Mouse (Mus musculus) lung, embryonic 14.5 days (tissue): ENCODE data around the gene Gm11549. TPM values are rescaled to one million over a fixed set of nuclear protein-coding genes. Genes with fewer than 3 reads are reported as not detected.

Source experiments
- ATAC-seq: fragments of 200-750 bp; cut with Nextera tagmentation; 2 replicates; pipeline ENCODE4 v1.8.0; 2017; ENCODE audit warnings: mild to moderate bottlenecking, moderate TSS enrichment, moderate library complexity; ENCODE audit not compliant: insufficient read depth
- DNase-seq: peaks from one replicate; pipeline ENCODE4 v3.0.0-alpha.2; 2015
- H3K27ac ChIP-seq: fragments of 300-500 bp; sonication (generic); 2 replicates; pipeline ENCODE4 v1.5.1; 2014; ENCODE audit warnings: low read depth, mild to moderate bottlenecking, moderate library complexity
- H3K27me3 ChIP-seq: fragments of 300-500 bp; sonication (generic); 2 replicates; pipeline ENCODE4 v1.6.1; 2014; ENCODE audit warnings: low read length, control low read depth; ENCODE audit not compliant: insufficient read depth
- H3K36me3 ChIP-seq: fragments of 300-500 bp; sonication (generic); 2 replicates; pipeline ENCODE4 v1.6.1; 2014; ENCODE audit warnings: control low read depth; ENCODE audit not compliant: insufficient read depth
- H3K4me1 ChIP-seq: fragments of 300-500 bp; sonication (generic); 2 replicates; pipeline ENCODE4 v1.6.1; 2014; ENCODE audit warnings: antibody characterized with exemption, control low read depth; ENCODE audit not compliant: insufficient read depth
- H3K4me2 ChIP-seq: fragments of 300-500 bp; sonication (generic); 2 replicates; pipeline ENCODE4 v1.6.1; 2014; ENCODE audit warnings: mild to moderate bottlenecking
- H3K4me3 ChIP-seq: fragments of 300-500 bp; sonication (generic); 2 replicates; pipeline ENCODE4 v1.5.1; 2014; ENCODE audit warnings: low read depth, low read length
- H3K9ac ChIP-seq: fragments of 300-500 bp; sonication (generic); 2 replicates; pipeline ENCODE4 v1.6.1; 2014
- H3K9me3 ChIP-seq: fragments of 300-500 bp; sonication (generic); 2 replicates; pipeline ENCODE4 v1.6.1; 2016; ENCODE audit warnings: low read depth, low read length, control low read depth
- CTCF ChIP-seq: IDR thresholded peaks from 2 replicates; pipeline ENCODE4 v1.5.1; 2016; ENCODE audit warnings: antibody characterized with exemption, low read depth
- WGBS: fragments of 180-500 bp; shearing (Covaris S2); extraction: QIAGEN DNeasy Blood & Tissue Kit; methylation state at CpG from one replicate; pipeline ENCODE4 v1.1.7; 2014; 5-methylcytosine and 5-hydroxymethylcytosine counted together
- polyA plus RNA-seq: library from polyadenylated mRNA; unstranded; fragments of >200 nt; fragmentation: Nextera tagmentation; extraction: Ambion mirVana; gene quantifications from 2 replicates; pipeline ENCODE4 v1.2.1, GENCODE M21; 2014

Gene Gm11549
- polyA plus RNA-seq, 1 experiment from 2014 or later = 0.12 TPM

DNA sequence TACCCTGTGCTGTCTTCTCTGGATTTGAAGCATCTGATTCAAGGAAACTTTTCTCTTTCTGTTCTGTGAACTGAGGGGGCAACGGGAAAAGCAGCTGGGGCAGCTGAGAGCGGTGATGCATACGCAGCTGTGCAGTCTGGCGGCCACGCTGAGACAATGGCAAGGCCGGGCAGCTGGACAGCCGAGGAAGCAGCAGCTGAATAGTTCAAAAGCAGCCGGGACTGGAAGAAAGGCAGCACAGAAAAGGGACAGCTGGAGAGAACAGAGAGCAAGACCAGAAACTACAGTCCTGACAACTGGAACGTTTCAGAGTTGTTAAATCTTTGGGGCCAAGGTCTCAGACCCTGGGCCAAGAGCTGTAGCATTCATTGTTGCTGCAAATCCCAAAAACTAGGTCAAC, 29.7 kb upstream of the Gm11549 start:
- H3K4me3 ChIP-seq = no peak overlapping the region
- 0 out of 2 replicates have a peak, but pooled peaks have one; percentile 30 for ATAC-seq
- peaks cover 24% of the 10 kb centered on the region for H3K36me3 ChIP-seq
- peak overlapping the region; percentile 20; the same call in 1 of the 2 replicates for H3K9ac ChIP-seq
- peak overlapping the region; percentile 91 for H3K4me2 ChIP-seq
- H3K9me3 ChIP-seq = no peaks in the 10 kb centered on the region
- peak; percentile 47 for DNase-seq
- TF ChIP-seq CTCF = no peak
- no peaks in the 10 kb centered on the region; the same call in 1 of the 2 replicates for H3K4me1 ChIP-seq
- 49% methylated on average over 9 of the region's 9 CpGs for WGBS
- no peak overlapping the region for H3K27ac ChIP-seq
- no peaks in the 10 kb centered on the region for H3K27me3 ChIP-seq

DNA sequence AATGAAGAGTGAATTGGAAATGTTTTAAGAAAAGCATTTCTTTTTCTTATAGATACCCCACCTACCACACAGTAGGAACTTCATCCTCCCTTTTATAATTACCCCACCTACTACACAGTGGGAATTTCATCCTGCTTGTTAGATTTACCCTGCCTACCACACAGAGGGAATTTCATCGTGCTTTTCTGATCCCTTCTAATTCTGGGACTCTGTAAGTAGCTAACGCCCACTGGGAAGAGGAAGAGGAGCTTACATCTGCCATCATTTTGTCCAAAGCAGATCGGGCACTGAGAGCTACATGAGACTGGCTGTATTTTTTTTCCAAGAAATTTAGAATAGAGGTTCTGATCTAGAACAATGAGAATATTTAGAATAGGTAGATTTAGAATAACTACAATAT, 23.3 kb upstream of the Gm11549 start:
- Histone ChIP-seq H3K27ac (no peak overlapping the region), H3K4me2 (no peak overlapping the region), H3K9ac (no peak overlapping the region), H3K9me3 (no peaks in the 10 kb centered on the region), H3K4me3 (no peak overlapping the region), H3K36me3 (no peaks in the 10 kb centered on the region), H3K27me3 (no peaks in the 10 kb centered on the region), H3K4me1 (no peaks in the 10 kb centered on the region)
- 75% methylated on average over 3 of the region's 3 CpGs for WGBS
- TF ChIP-seq CTCF = no peak
- DNase-seq (no peak), ATAC-seq (no peak)

DNA sequence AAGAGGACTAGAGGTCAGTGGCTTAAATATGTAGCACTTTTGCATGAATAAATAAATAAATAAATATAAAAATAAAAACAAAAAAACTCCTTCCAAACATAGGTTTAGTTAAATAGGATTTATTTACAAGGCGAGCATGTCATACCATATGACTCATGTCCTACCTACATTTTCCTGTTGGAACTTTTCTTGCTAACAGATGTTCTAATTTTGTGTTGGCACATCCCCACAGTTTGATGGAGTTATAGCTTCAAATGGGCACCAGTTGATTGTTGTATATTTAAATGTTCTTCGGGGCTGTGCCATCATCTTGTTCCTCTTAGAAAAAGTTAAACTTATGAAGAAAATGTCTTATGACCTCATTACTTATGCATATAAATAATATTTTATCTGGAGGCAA, 19.8 kb upstream of the Gm11549 start:
- TF ChIP-seq CTCF = no peak
- no peak overlapping the region for H3K4me3 ChIP-seq
- no peak overlapping the region for H3K4me2 ChIP-seq
- DNase-seq (no peak), ATAC-seq (no peak)
- 83% methylated on average over 2 of the region's 2 CpGs for WGBS
- no peaks in the 10 kb centered on the region for H3K36me3 ChIP-seq
- H3K9ac ChIP-seq = no peak overlapping the region
- H3K9me3 ChIP-seq = no peaks in the 10 kb centered on the region
- no peaks in the 10 kb centered on the region for H3K4me1 ChIP-seq
- H3K27me3 ChIP-seq = no peaks in the 10 kb centered on the region
- no peak overlapping the region for H3K27ac ChIP-seq

DNA sequence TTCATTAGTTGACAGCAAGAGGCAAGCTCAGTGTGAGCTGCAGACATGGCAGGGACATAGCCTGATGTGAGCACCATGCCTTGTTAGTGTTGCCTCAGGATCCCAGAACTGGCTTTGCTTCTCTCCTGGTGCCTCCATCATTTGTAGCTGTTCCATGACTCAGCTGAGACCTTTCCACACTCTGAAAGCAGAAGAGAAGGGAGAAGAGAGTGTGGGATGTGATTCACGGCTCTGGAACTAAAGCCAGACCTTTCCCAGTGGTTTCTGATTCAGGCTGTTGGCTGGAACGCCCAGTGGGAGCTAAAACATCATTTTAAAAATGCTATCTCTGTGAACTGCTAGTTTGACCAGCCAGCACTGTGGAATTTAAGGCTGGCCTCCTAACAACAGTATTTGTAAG, 19.1 kb upstream of the Gm11549 start:
- no peaks in the 10 kb centered on the region for H3K4me1 ChIP-seq
- DNase-seq = no peak
- no peak overlapping the region for H3K27ac ChIP-seq
- no peaks in the 10 kb centered on the region for H3K9me3 ChIP-seq
- 50% methylated on average over 2 of the region's 2 CpGs for WGBS
- no peak for ATAC-seq
- H3K27me3 ChIP-seq = no peaks in the 10 kb centered on the region
- no peak overlapping the region for H3K9ac ChIP-seq
- H3K36me3 ChIP-seq = no peaks in the 10 kb centered on the region
- H3K4me2 ChIP-seq = no peak overlapping the region
- H3K4me3 ChIP-seq = no peak overlapping the region
- no peak for TF ChIP-seq CTCF

DNA sequence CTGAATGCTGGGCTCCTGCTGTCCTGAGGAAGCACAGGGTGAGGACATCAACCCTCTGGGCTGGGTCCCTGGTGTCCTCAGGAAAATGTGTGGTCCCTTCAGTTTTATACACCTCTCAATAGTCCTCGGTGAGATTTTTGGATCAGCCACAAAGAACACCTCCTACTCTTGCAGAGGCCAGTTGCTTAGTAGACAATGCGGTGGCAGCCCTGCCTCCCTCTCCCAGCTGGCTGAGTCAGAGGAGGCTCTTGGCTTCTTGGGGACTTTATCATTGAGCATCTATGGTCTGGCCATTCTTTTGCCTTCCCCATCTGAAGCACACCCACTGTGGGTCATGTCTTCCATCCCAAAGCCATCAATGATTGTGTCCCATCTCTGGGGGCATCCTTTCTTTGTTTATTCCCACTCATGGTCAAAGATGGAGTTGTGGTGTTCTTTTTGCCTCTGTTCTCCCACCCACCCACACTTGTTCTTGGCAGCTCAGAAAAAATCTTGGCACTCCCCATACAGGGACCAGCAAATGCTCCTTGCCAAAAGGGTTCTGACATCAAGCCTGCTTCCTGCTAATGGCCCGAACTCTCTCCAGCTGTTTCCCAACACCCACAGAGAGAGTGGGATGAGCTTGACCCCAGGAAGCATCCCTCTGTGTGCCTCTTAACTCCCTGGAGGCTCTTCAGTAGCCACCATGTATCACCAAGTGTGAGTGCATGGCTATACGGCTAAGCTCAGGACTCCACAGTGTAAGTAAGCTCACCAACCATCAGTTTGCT, 16.3 kb upstream of the Gm11549 start:
- ATAC-seq = no peak
- Histone ChIP-seq H3K4me1 (peaks cover 3% of the 10 kb centered on the region), H3K4me2 (no peak overlapping the region), H3K9me3 (no peaks in the 10 kb centered on the region), H3K27ac (no peak overlapping the region), H3K36me3 (no peaks in the 10 kb centered on the region), H3K4me3 (no peak overlapping the region), H3K27me3 (no peaks in the 10 kb centered on the region), H3K9ac (no peak overlapping the region)
- DNase-seq = no peak
- WGBS = 63% methylated on average over 4 of the region's 4 CpGs
- no peak for TF ChIP-seq CTCF

DNA sequence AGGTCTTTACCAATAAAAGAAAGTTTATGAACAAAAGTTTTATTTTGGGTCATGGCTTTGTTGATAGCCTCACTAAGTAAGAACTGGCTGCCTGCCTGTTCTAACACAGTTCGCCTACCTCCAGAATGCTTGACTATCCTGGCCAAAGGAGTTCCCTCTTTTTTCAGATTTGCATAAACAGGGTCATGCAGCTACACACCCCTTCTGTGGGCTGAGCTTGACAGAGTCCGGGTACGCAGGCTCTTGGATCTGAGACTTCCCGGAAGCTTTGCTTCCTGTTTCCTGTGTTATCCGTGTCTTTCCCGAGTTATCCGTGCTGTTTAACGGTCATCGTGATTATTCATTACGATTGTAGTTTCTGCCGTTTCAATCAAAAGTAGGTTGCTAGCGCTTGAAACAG, 14.4 kb upstream of the Gm11549 start:
- no peak for TF ChIP-seq CTCF
- H3K4me3 ChIP-seq = no peak overlapping the region
- DNase-seq = no peak

DNA sequence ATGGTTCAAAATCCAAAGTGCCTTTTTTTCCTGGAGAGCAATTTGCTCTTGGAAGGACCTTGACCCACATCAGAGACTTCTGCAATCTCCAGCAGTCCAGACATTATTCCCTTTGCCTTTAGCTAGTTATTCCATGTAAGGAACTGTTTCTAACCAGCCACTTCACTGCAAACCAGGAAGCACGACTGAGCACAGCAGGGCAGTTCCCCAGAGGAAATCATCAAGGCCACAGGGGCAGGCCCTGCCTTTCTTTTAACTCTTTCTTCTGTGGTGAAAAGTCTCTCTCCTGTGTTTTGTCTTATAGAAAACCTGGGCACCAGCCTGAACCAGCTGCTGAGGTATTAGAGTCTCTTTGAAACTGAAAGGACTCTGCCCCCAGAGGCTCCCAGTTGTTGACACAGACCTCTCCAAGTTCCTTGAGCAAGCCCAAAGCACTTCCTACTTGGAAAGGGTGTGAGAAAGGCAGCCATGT, 11.6 kb upstream of the Gm11549 start:
- WGBS = 3% methylated on average over 1 of the region's 1 CpGs
- ATAC-seq (0 out of 2 replicates have a peak, but pooled peaks have one; percentile 16), DNase-seq (peak; percentile 49)
- no peak overlapping the region for H3K4me2 ChIP-seq
- H3K27me3 ChIP-seq = no peaks in the 10 kb centered on the region
- H3K4me1 ChIP-seq = peaks cover 18% of the 10 kb centered on the region
- H3K27ac ChIP-seq = no peak overlapping the region
- H3K36me3 ChIP-seq = no peaks in the 10 kb centered on the region
- no peak overlapping the region for H3K4me3 ChIP-seq
- no peak overlapping the region for H3K9ac ChIP-seq
- H3K9me3 ChIP-seq = no peaks in the 10 kb centered on the region
- TF ChIP-seq CTCF = no peak

More for the DNA sequence above, 14.4 kb upstream of the Gm11549 start:
- no peak overlapping the region for H3K9ac ChIP-seq
- no peaks in the 10 kb centered on the region for H3K9me3 ChIP-seq
- no peaks in the 10 kb centered on the region for H3K36me3 ChIP-seq
- H3K4me1 ChIP-seq = peaks cover 11% of the 10 kb centered on the region
- 79% methylated on average over 12 of the region's 12 CpGs for WGBS
- H3K27me3 ChIP-seq = no peaks in the 10 kb centered on the region
- no peak for ATAC-seq
- no peak overlapping the region for H3K4me2 ChIP-seq
- H3K27ac ChIP-seq = no peak overlapping the region
